Mouse (Mus musculus): Measurements from ENCODE around the gene Arid5b.

GRCm38 (mm10) chr10:68193561-68193960 is 85.0 kb downstream of the Arid5b start:
- TF ChIP-seq CTCF (conservative IDR thresholded peaks at IDR 0.05; ENCODE audit: low read length) (no peak), POU5F1 (IDR thresholded peaks at IDR 0.05; ENCODE audit: borderline replicate concordance, low read length) (no peak)

All from E14TG2a.4 (cell line).